Mouse (Mus musculus) kidney, embryonic 14.5 days (tissue): ENCODE measurements around the gene Nrp1. TPM values are rescaled to one million over a fixed set of nuclear protein-coding genes. Genes with fewer than 3 reads are reported as not detected.

ENCODE experiments used
- ATAC-seq: fragments of 200-750 bp; cut with Nextera tagmentation; 2 replicates; pipeline ENCODE4 v1.8.0; 2017; ENCODE audit warnings: moderate number of reproducible peaks, mild to moderate bottlenecking, moderate TSS enrichment, moderate library complexity; ENCODE audit not compliant: low FRiP score, low TSS enrichment
- H3K27ac ChIP-seq: fragments of 300-500 bp; sonication (generic); 2 replicates; pipeline ENCODE4 v1.5.1; 2014; ENCODE audit warnings: low read depth, mild to moderate bottlenecking, low read length, moderate library complexity, mixed read lengths
- H3K27me3 ChIP-seq: fragments of 300-500 bp; sonication (generic); 2 replicates; pipeline ENCODE4 v1.6.1; 2014; ENCODE audit warnings: mild to moderate bottlenecking, low read length; ENCODE audit not compliant: control insufficient read depth, insufficient read depth
- H3K36me3 ChIP-seq: fragments of 300-500 bp; sonication (generic); 2 replicates; pipeline ENCODE4 v1.6.1; 2014; ENCODE audit warnings: low read length, mixed read lengths; ENCODE audit not compliant: control insufficient read depth, insufficient read depth
- H3K4me1 ChIP-seq: fragments of 300-500 bp; sonication (generic); 2 replicates; pipeline ENCODE4 v1.6.1; 2014; ENCODE audit warnings: low read length, mixed read lengths; ENCODE audit not compliant: control insufficient read depth, insufficient read depth
- H3K4me2 ChIP-seq: fragments of 300-500 bp; sonication (generic); replicated peaks from 2 replicates; pipeline ENCODE4 v1.6.1; 2014; ENCODE audit warnings: low read depth, mild to moderate bottlenecking, low read length
- H3K4me3 ChIP-seq: fragments of 300-500 bp; sonication (generic); 2 replicates; pipeline ENCODE4 v1.5.1; 2014; ENCODE audit warnings: mild to moderate bottlenecking, low read length
- H3K9ac ChIP-seq: fragments of 300-500 bp; sonication (generic); 2 replicates; pipeline ENCODE4 v1.6.1; 2014; ENCODE audit warnings: low read depth, mild to moderate bottlenecking, low read length, moderate library complexity
- H3K9me3 ChIP-seq: fragments of 300-500 bp; sonication (generic); 2 replicates; pipeline ENCODE4 v1.6.1; 2016; ENCODE audit warnings: low read length; ENCODE audit not compliant: control insufficient read depth
- WGBS: fragments of 180-500 bp; shearing (Covaris S2); extraction: QIAGEN DNeasy Blood & Tissue Kit; methylation state at CpG from one replicate; pipeline ENCODE4 v1.1.7; 2014; 5-methylcytosine and 5-hydroxymethylcytosine counted together
- polyA plus RNA-seq: library from polyadenylated mRNA; unstranded; fragments of >200 nt; fragmentation: Nextera tagmentation; extraction: Ambion mirVana; gene quantifications from 2 replicates; pipeline ENCODE4 v1.2.1, GENCODE M21; 2014

Gene Nrp1
- polyA plus RNA-seq, 1 experiment from 2014 or later, result 113 TPM

GRCm38 (mm10) chr8:128511021-128511420 is 152.6 kb downstream of the Nrp1 start:
- H3K4me2 ChIP-seq, result no peak overlapping the region
- H3K9ac ChIP-seq, result no peak overlapping the region
- H3K4me3 ChIP-seq, result no peak overlapping the region
- H3K9me3 ChIP-seq, result no peaks in the 10 kb centered on the region
- no peak overlapping the region for H3K27ac ChIP-seq
- H3K4me1 ChIP-seq, result no peaks in the 10 kb centered on the region
- no peaks in the 10 kb centered on the region for H3K27me3 ChIP-seq
- no peaks in the 10 kb centered on the region for H3K36me3 ChIP-seq
- no peak for ATAC-seq

GRCm38 (mm10) chr8:128511732-128512131 is 153.3 kb downstream of the Nrp1 start:
- ATAC-seq, result no peak

GRCm38 (mm10) chr8:128516846-128517446 is 158.5 kb downstream of the Nrp1 start:
- 87% methylated on average over 3 of the region's 3 CpGs for WGBS
- no peaks in the 10 kb centered on the region for H3K9me3 ChIP-seq

More at GRCm38 (mm10) chr8:128511732-128512131, 153.3 kb downstream of the Nrp1 start:
- Histone ChIP-seq H3K27me3 (no peaks in the 10 kb centered on the region), H3K4me3 (no peak overlapping the region), H3K9me3 (no peaks in the 10 kb centered on the region), H3K27ac (no peak overlapping the region), H3K36me3 (no peaks in the 10 kb centered on the region), H3K9ac (no peak overlapping the region), H3K4me2 (no peak overlapping the region), H3K4me1 (no peaks in the 10 kb centered on the region)
- WGBS, result 82% methylated on average over 1 of the region's 1 CpGs

GRCm38 (mm10) chr8:128517546-128518102 is 159.2 kb downstream of the Nrp1 start:
- H3K4me2 ChIP-seq, result no peak overlapping the region
- no peak overlapping the region for H3K9ac ChIP-seq
- WGBS, result 39% methylated on average over 4 of the region's 4 CpGs
- no peaks in the 10 kb centered on the region for H3K27me3 ChIP-seq
- H3K27ac ChIP-seq, result no peak overlapping the region
- H3K36me3 ChIP-seq, result no peaks in the 10 kb centered on the region
- H3K4me1 ChIP-seq, result no peaks in the 10 kb centered on the region
- no peak overlapping the region for H3K4me3 ChIP-seq
- no peaks in the 10 kb centered on the region for H3K9me3 ChIP-seq
- no peak for ATAC-seq

More at GRCm38 (mm10) chr8:128516846-128517446, 158.5 kb downstream of the Nrp1 start:
- Histone ChIP-seq H3K36me3 (no peaks in the 10 kb centered on the region), H3K9ac (no peak overlapping the region), H3K27ac (no peak overlapping the region), H3K4me1 (no peaks in the 10 kb centered on the region), H3K27me3 (no peaks in the 10 kb centered on the region), H3K4me2 (no peak overlapping the region), H3K4me3 (no peak overlapping the region)
- ATAC-seq, result no peak

- Histone ChIP-seq H3K27ac (no peak overlapping the region), H3K36me3 (no peaks in the 10 kb centered on the region), H3K4me1 (no peaks in the 10 kb centered on the region), H3K9me3 (no peaks in the 10 kb centered on the region), H3K4me2 (no peak overlapping the region), H3K4me3 (no peak overlapping the region), H3K27me3 (no peaks in the 10 kb centered on the region), H3K9ac (no peak overlapping the region)
- 86% methylated on average over 1 of the region's 1 CpGs for WGBS
- ATAC-seq, result 0 out of 2 replicates have a peak, but pooled peaks have one; percentile 46
Measured at GRCm38 (mm10) chr8:128519366-128519765, 161.0 kb downstream of the Nrp1 start.

GRCm38 (mm10) chr8:128523825-128524224 is 165.4 kb downstream of the Nrp1 start:
- H3K4me3 ChIP-seq, result no peak overlapping the region
- no peak overlapping the region for H3K4me2 ChIP-seq
- no peaks in the 10 kb centered on the region for H3K36me3 ChIP-seq
- no peak for ATAC-seq
- no peak overlapping the region for H3K9ac ChIP-seq
- 66% methylated on average over 7 of the region's 7 CpGs for WGBS
- H3K27me3 ChIP-seq, result no peaks in the 10 kb centered on the region
- H3K27ac ChIP-seq, result no peak overlapping the region
- no peaks in the 10 kb centered on the region for H3K9me3 ChIP-seq
- no peaks in the 10 kb centered on the region for H3K4me1 ChIP-seq

GRCm38 (mm10) chr8:128525912-128526311 is 167.5 kb downstream of the Nrp1 start:
- no peaks in the 10 kb centered on the region for H3K27me3 ChIP-seq
- no peaks in the 10 kb centered on the region for H3K4me1 ChIP-seq
- H3K27ac ChIP-seq, result no peak overlapping the region
- H3K9me3 ChIP-seq, result no peaks in the 10 kb centered on the region
- no peaks in the 10 kb centered on the region for H3K36me3 ChIP-seq
- H3K9ac ChIP-seq, result no peak overlapping the region
- no peak overlapping the region for H3K4me3 ChIP-seq
- ATAC-seq, result no peak
- no peak overlapping the region for H3K4me2 ChIP-seq
- 83% methylated on average over 1 of the region's 1 CpGs for WGBS

- Histone ChIP-seq H3K9ac (no peak overlapping the region), H3K4me1 (no peaks in the 10 kb centered on the region), H3K9me3 (no peaks in the 10 kb centered on the region), H3K4me3 (no peak overlapping the region), H3K36me3 (no peaks in the 10 kb centered on the region), H3K27me3 (no peaks in the 10 kb centered on the region), H3K4me2 (no peak overlapping the region), H3K27ac (no peak overlapping the region)
- WGBS, result 56% methylated on average over 8 of the region's 8 CpGs
- no peak for ATAC-seq
Measured at GRCm38 (mm10) chr8:128528591-128529383, 170.4 kb downstream of the Nrp1 start.

- Histone ChIP-seq H3K4me1 (no peaks in the 10 kb centered on the region), H3K27me3 (no peaks in the 10 kb centered on the region), H3K4me3 (no peak overlapping the region), H3K9ac (no peak overlapping the region), H3K4me2 (no peak overlapping the region), H3K9me3 (no peaks in the 10 kb centered on the region), H3K27ac (no peak overlapping the region), H3K36me3 (no peaks in the 10 kb centered on the region)
- 57% methylated on average over 3 of the region's 3 CpGs for WGBS
- no peak for ATAC-seq
Measured at GRCm38 (mm10) chr8:128534442-128534871, 176.1 kb downstream of the Nrp1 start.
